Mouse (Mus musculus) myocyte (in vitro differentiated cells): Measurements from ENCODE around the gene Slx4. TPM values are rescaled to one million over a fixed set of nuclear protein-coding genes. Genes with fewer than 3 reads are reported as not detected.

ENCODE experiments used
- H3K27me3 ChIP-seq: one replicate; pipeline ENCODE4 v1.6.1; 2011; ENCODE audit not compliant: control insufficient read depth, insufficient read depth, insufficient read length
- H3K36me3 ChIP-seq: one replicate; pipeline ENCODE4 v1.6.1; 2011; ENCODE audit not compliant: control insufficient read depth, insufficient read depth
- H3K4me2 ChIP-seq: one replicate; pipeline ENCODE4 v1.6.1; 2011; ENCODE audit warnings: low read depth, control low read depth
- H3K4me3 ChIP-seq: one replicate; pipeline ENCODE4 v1.5.1; 2011; ENCODE audit warnings: mild to moderate bottlenecking, control low read depth, moderate library complexity
- H3K79me2 ChIP-seq: one replicate; pipeline ENCODE4 v1.6.1; 2011; ENCODE audit not compliant: control insufficient read depth, insufficient read depth
- H3ac ChIP-seq: one replicate; pipeline ENCODE4 v1.6.1; 2011; ENCODE audit not compliant: control insufficient read depth, insufficient read length
- CEBPB ChIP-seq: IDR thresholded peaks from 2 replicates; pipeline ENCODE4 v1.6.1; 2011; ENCODE audit warnings: mild to moderate bottlenecking, moderate library complexity; ENCODE audit not compliant: poor library complexity, insufficient read depth, severe bottlenecking
- E2F4 ChIP-seq: IDR thresholded peaks from one replicate; pipeline ENCODE4 v1.6.1; 2011; ENCODE audit warnings: mild to moderate bottlenecking, control low read depth, moderate library complexity; ENCODE audit not compliant: insufficient read depth
- MAX ChIP-seq: IDR thresholded peaks from one replicate; pipeline ENCODE4 v1.6.1; 2011; ENCODE audit warnings: low read depth, mild to moderate bottlenecking, control low read depth
- MYOD1 ChIP-seq, 3 experiments: IDR thresholded peaks; one replicate each; pipeline ENCODE4 v1.6.1; 2011; ENCODE audit warnings: control low read depth in 2 of 3, low read depth in 2 of 3, mild to moderate bottlenecking in 2 of 3, moderate library complexity in 1 of 3; ENCODE audit not compliant: insufficient read length in 2 of 3, control insufficient read depth in 1 of 3
- MYOG ChIP-seq, 3 experiments: IDR thresholded peaks; one replicate each; pipeline ENCODE4 v1.6.1; 2011; ENCODE audit warnings: control low read depth in 2 of 3, low read depth in 2 of 3, mild to moderate bottlenecking in 2 of 3; ENCODE audit not compliant: insufficient read length in 2 of 3, control insufficient read depth in 1 of 3, insufficient read depth in 1 of 3
- POLR2A ChIP-seq: IDR thresholded peaks from one replicate; pipeline ENCODE4 v1.6.1; 2011; ENCODE audit warnings: low read depth, mild to moderate bottlenecking, control low read depth, moderate library complexity; ENCODE audit not compliant: insufficient read length
- POLR2AphosphoS2 ChIP-seq: IDR thresholded peaks from one replicate; pipeline ENCODE4 v1.6.1; 2011; ENCODE audit warnings: low read depth, control low read depth; ENCODE audit not compliant: insufficient read length
- REST ChIP-seq: IDR thresholded peaks from one replicate; pipeline ENCODE4 v1.6.1; 2011; ENCODE audit warnings: mild to moderate bottlenecking, control low read depth, moderate library complexity; ENCODE audit not compliant: insufficient read depth, insufficient read length
- SRF ChIP-seq: IDR thresholded peaks from one replicate; pipeline ENCODE4 v1.6.1; 2011; ENCODE audit warnings: low read depth; ENCODE audit not compliant: control insufficient read depth, insufficient read length
- TCF12 ChIP-seq: IDR thresholded peaks from one replicate; pipeline ENCODE4 v1.6.1; 2011; ENCODE audit warnings: mild to moderate bottlenecking, control low read depth; ENCODE audit not compliant: poor library complexity, insufficient read depth, severe bottlenecking
- TCF3 ChIP-seq: IDR thresholded peaks from one replicate; pipeline ENCODE4 v1.6.1; 2011; ENCODE audit warnings: low read depth, control low read depth; ENCODE audit not compliant: insufficient read length
- USF1 ChIP-seq: IDR thresholded peaks from one replicate; pipeline ENCODE4 v1.6.1; 2011; ENCODE audit warnings: low read depth, mild to moderate bottlenecking, control low read depth, moderate library complexity
- polyA plus RNA-seq: library from polyadenylated mRNA; unstranded; fragments of >200 nt; fragmentation: generic; extraction: Trizol; gene quantifications from one replicate; pipeline ENCODE4 v1.2.1, GENCODE M21; 2012; ENCODE audit warnings: missing spikeins

The Slx4 gene
- polyA plus RNA-seq, 1 experiment = 11.9 TPM

- Histone ChIP-seq H3K79me2 (no peaks in the 10 kb centered on the region), H3K27me3 (no peaks in the 10 kb centered on the region), H3K36me3 (no peaks in the 10 kb centered on the region), H3ac (no peak overlapping the region), H3K4me3 (no peak overlapping the region), H3K4me2 (no peak overlapping the region)
- TF ChIP-seq MYOD1 (IDR thresholded peaks at IDR 0.05; ENCODE audit: control insufficient read depth in 1 of 3, insufficient read length in 2 of 3, low read depth in 2 of 3) = no peak
- no peak for TF ChIP-seq MAX
- no peak for TF ChIP-seq SRF
- no peak for TF ChIP-seq USF1
- no peak for TF ChIP-seq E2F4
- no peak for TF ChIP-seq CEBPB
- TF ChIP-seq MYOG (IDR thresholded peaks at IDR 0.05; ENCODE audit: control insufficient read depth in 1 of 3, insufficient read depth in 1 of 3, insufficient read length in 2 of 3, low read depth in 2 of 3) = no peak
- no peak for TF ChIP-seq TCF12
- no peak for TF ChIP-seq POLR2AphosphoS2
- TF ChIP-seq REST = no peak
- no peak for TF ChIP-seq POLR2A
- TF ChIP-seq TCF3 = no peak
These were observed 10.6 kb upstream of the Slx4 start for GRCm38 (mm10) chr16:4014040-4014668.

- Histone ChIP-seq H3K79me2 (no peaks in the 10 kb centered on the region), H3K4me2 (no peak overlapping the region), H3K36me3 (no peaks in the 10 kb centered on the region), H3K27me3 (no peaks in the 10 kb centered on the region), H3K4me3 (no peak overlapping the region), H3ac (no peak overlapping the region)
- TF ChIP-seq MAX (no peak), TCF12 (no peak), MYOG (IDR thresholded peaks at IDR 0.05; ENCODE audit: control insufficient read depth in 1 of 3, insufficient read depth in 1 of 3, insufficient read length in 2 of 3, low read depth in 2 of 3) (no peak), SRF (no peak), POLR2A (no peak), TCF3 (no peak), CEBPB (no peak)
These were observed 9.5 kb upstream of the Slx4 start for GRCm38 (mm10) chr16:4012882-4013570.

GRCm38 (mm10) chr16:3988410-3988809 lies 15.2 kb downstream of the Slx4 start:
- no peak for TF ChIP-seq TCF3
- no peak for TF ChIP-seq REST
- TF ChIP-seq MAX = no peak
- no peak for TF ChIP-seq E2F4
- no peak for TF ChIP-seq TCF12
- no peak for TF ChIP-seq POLR2AphosphoS2
- no peak for TF ChIP-seq CEBPB
- TF ChIP-seq POLR2A = no peak
- TF ChIP-seq USF1 = no peak
- TF ChIP-seq MYOD1 (IDR thresholded peaks at IDR 0.05; ENCODE audit: control insufficient read depth in 1 of 3, insufficient read length in 2 of 3, low read depth in 2 of 3) = no peak
- TF ChIP-seq MYOG (IDR thresholded peaks at IDR 0.05; ENCODE audit: control insufficient read depth in 1 of 3, insufficient read depth in 1 of 3, insufficient read length in 2 of 3, low read depth in 2 of 3) = no peak
- TF ChIP-seq SRF = no peak
- H3ac ChIP-seq = no peak overlapping the region
- H3K4me2 ChIP-seq = no peak overlapping the region
- no peaks in the 10 kb centered on the region for H3K27me3 ChIP-seq
- no peaks in the 10 kb centered on the region for H3K79me2 ChIP-seq
- H3K36me3 ChIP-seq = peaks cover 42% of the 10 kb centered on the region
- no peak overlapping the region for H3K4me3 ChIP-seq

GRCm38 (mm10) chr16:3983146-3983700 lies 20.3 kb downstream of the Slx4 start:
- Histone ChIP-seq H3K36me3 (peaks cover 27% of the 10 kb centered on the region), H3K79me2 (no peaks in the 10 kb centered on the region), H3K4me2 (no peak overlapping the region), H3K4me3 (no peak overlapping the region), H3K27me3 (no peaks in the 10 kb centered on the region), H3ac (no peak overlapping the region)
- peak in 1 of 3 experiments; percentile 16 for TF ChIP-seq MYOG (IDR thresholded peaks at IDR 0.05; ENCODE audit: control insufficient read depth in 1 of 3, insufficient read depth in 1 of 3, insufficient read length in 2 of 3, low read depth in 2 of 3)
- TF ChIP-seq MYOD1 (IDR thresholded peaks at IDR 0.05; ENCODE audit: control insufficient read depth in 1 of 3, insufficient read length in 2 of 3, low read depth in 2 of 3) = peak in 1 of 3 experiments; percentile 9
- no peak for TF ChIP-seq E2F4
- TF ChIP-seq POLR2AphosphoS2 = no peak
- no peak for TF ChIP-seq USF1
- TF ChIP-seq TCF3 = no peak

- Histone ChIP-seq H3ac (no peak overlapping the region), H3K36me3 (peaks cover 24% of the 10 kb centered on the region), H3K79me2 (no peaks in the 10 kb centered on the region), H3K4me2 (no peak overlapping the region), H3K27me3 (no peaks in the 10 kb centered on the region), H3K4me3 (no peak overlapping the region)
- TF ChIP-seq SRF (no peak), MYOD1 (IDR thresholded peaks at IDR 0.05; ENCODE audit: control insufficient read depth in 1 of 3, insufficient read length in 2 of 3, low read depth in 2 of 3) (no peak), POLR2A (no peak), USF1 (no peak), TCF3 (no peak), REST (no peak), POLR2AphosphoS2 (no peak), CEBPB (no peak)
These were observed 21.4 kb downstream of the Slx4 start for GRCm38 (mm10) chr16:3982173-3982572.
